Mouse (Mus musculus): Measurements from ENCODE around the gene Gab1. TPM values are rescaled to one million over a fixed set of nuclear protein-coding genes. Genes with fewer than 3 reads are reported as not detected.

Gene Gab1
- total and polyA plus RNA-seq, 3 experiments: 4.0 to 8.1 TPM; not detected in 1

GRCm38 (mm10) chr8:80817065-80817464, 63.3 kb downstream of the Gab1 start:
- Histone ChIP-seq H3K27me3 (ENCODE audit: control insufficient read depth in 1 of 2, insufficient read depth in 2 of 2, low read length in 2 of 2) (no peaks in the 10 kb centered on the region), H3K4me3 (ENCODE audit: control insufficient read depth in 1 of 2, insufficient read depth in 1 of 2, low read depth in 2 of 2, low read length in 2 of 2) (no peak overlapping the region), H3K79me2 (ENCODE audit: control insufficient read depth, insufficient read depth, low read length, poor library complexity) (no peaks in the 10 kb centered on the region), H3K9ac (ENCODE audit: control insufficient read depth, low read depth, low read length, poor library complexity, severe bottlenecking) (no peak overlapping the region), H3K27ac (ENCODE audit: control insufficient read depth, low read depth, low read length) (no peak overlapping the region), H3K36me3 (ENCODE audit: control insufficient read depth in 1 of 2, insufficient read depth in 2 of 2, low read length in 2 of 2) (peaks cover 0 to 2% of the 10 kb centered on the region in 2 experiments; a peak in 1 of 4 replicates), H3K9me3 (replicated peaks; ENCODE audit: insufficient read depth, low read length) (no peaks in the 10 kb centered on the region), H3K4me1 (ENCODE audit: control insufficient read depth in 1 of 2, insufficient read depth in 2 of 2, low read length in 2 of 2) (no peaks in the 10 kb centered on the region)
- TF ChIP-seq MYB (IDR thresholded peaks at IDR 0.05; ENCODE audit: low read depth, low read length) (no peak), ZKSCAN1 (IDR thresholded peaks at IDR 0.05; ENCODE audit: low read depth, low read length) (no peak), POLR2AphosphoS2 (IDR thresholded peaks at IDR 0.05; ENCODE audit: low read length) (no peak), MEF2A (IDR thresholded peaks at IDR 0.05; ENCODE audit: extremely low read depth, insufficient replicate concordance, low read depth, low read length, poor library complexity, severe bottlenecking) (no peak), CTCF (IDR thresholded peaks at IDR 0.05 in 2 of 3, conservative IDR thresholded peaks at IDR 0.05 in 1 of 3; ENCODE audit: control insufficient read depth in 1 of 3, insufficient read depth in 1 of 3, low read depth in 2 of 3, low read length in 3 of 3, poor library complexity in 1 of 3, severe bottlenecking in 1 of 3) (peak in 2 of 3 experiments; percentile 18 to 22; a peak in 1 of 6 replicates), KAT2A (conservative IDR thresholded peaks at IDR 0.05; ENCODE audit: low read depth, low read length) (no peak), EP300 (IDR thresholded peaks at IDR 0.05; ENCODE audit: low read depth in 1 of 2, low read length in 2 of 2) (no peak), NRF1 (IDR thresholded peaks at IDR 0.05; ENCODE audit: insufficient read depth, low read depth, low read length, poor library complexity, severe bottlenecking) (no peak), TAL1 (IDR thresholded peaks at IDR 0.05; ENCODE audit: low read length) (no peak), SMC3 (IDR thresholded peaks at IDR 0.05; ENCODE audit: low read depth, low read length) (0 out of 2 replicates have a peak, but pooled peaks have one; percentile 10), RCOR1 (IDR thresholded peaks at IDR 0.05; ENCODE audit: low read depth, low read length) (no peak), TBP (IDR thresholded peaks at IDR 0.05; ENCODE audit: low read depth, low read length) (no peak), GATA1 (IDR thresholded peaks at IDR 0.05; ENCODE audit: low read depth, low read length) (no peak), MXI1 (IDR thresholded peaks at IDR 0.05; ENCODE audit: low read depth, low read length) (no peak)
- peak; percentile 9 for DNase-seq (ENCODE audit: low read depth, low spot score)

GRCm38 (mm10) chr8:80815179-80815578, 65.1 kb downstream of the Gab1 start:
- Histone ChIP-seq H3K27ac (ENCODE audit: control insufficient read depth, low read depth, low read length) (no peak overlapping the region), H3K27me3 (ENCODE audit: control insufficient read depth in 1 of 2, insufficient read depth in 2 of 2, low read length in 2 of 2) (no peaks in the 10 kb centered on the region), H3K4me1 (ENCODE audit: control insufficient read depth in 1 of 2, insufficient read depth in 2 of 2, low read length in 2 of 2) (no peaks in the 10 kb centered on the region), H3K9ac (ENCODE audit: control insufficient read depth, low read depth, low read length, poor library complexity, severe bottlenecking) (no peak overlapping the region), H3K36me3 (ENCODE audit: control insufficient read depth in 1 of 2, insufficient read depth in 2 of 2, low read length in 2 of 2) (peaks cover 0 to 4% of the 10 kb centered on the region in 2 experiments; a peak in 1 of 4 replicates), H3K4me3 (ENCODE audit: control insufficient read depth in 1 of 2, insufficient read depth in 1 of 2, low read depth in 2 of 2, low read length in 2 of 2) (no peak overlapping the region), H3K9me3 (replicated peaks; ENCODE audit: insufficient read depth, low read length) (no peaks in the 10 kb centered on the region), H3K79me2 (ENCODE audit: control insufficient read depth, insufficient read depth, low read length, poor library complexity) (no peaks in the 10 kb centered on the region)
- DNase-seq (ENCODE audit: low read depth, low spot score): no peak
- TF ChIP-seq GATA1 (IDR thresholded peaks at IDR 0.05; ENCODE audit: low read depth, low read length): no peak
